Mouse (Mus musculus): ENCODE measurements around the gene Fam98a.

GRCm38 (mm10) chr17:75558041-75558440 is 6.3 kb upstream of the Fam98a start:
- TF ChIP-seq EP300 (IDR thresholded peaks at IDR 0.05; ENCODE audit: low read depth in 1 of 2, low read length in 2 of 2), result no peak
- no peak for TF ChIP-seq ZNF384 (IDR thresholded peaks at IDR 0.05; ENCODE audit: low read depth, low read length)
- TF ChIP-seq CTCF (IDR thresholded peaks at IDR 0.05 in 2 of 3, conservative IDR thresholded peaks at IDR 0.05 in 1 of 3; ENCODE audit: control insufficient read depth in 1 of 3, insufficient read depth in 1 of 3, low read depth in 2 of 3, low read length in 3 of 3, poor library complexity in 1 of 3, severe bottlenecking in 1 of 3), result no peak
- TF ChIP-seq POLR2A (IDR thresholded peaks at IDR 0.05; ENCODE audit: control insufficient read depth in 1 of 2, insufficient read depth in 1 of 2, low read depth in 1 of 2, low read length in 2 of 2, poor library complexity in 1 of 2), result no peak
- no peak for TF ChIP-seq RAD21 (IDR thresholded peaks at IDR 0.05; ENCODE audit: low read depth, low read length)
- no peak for TF ChIP-seq UBTF (IDR thresholded peaks at IDR 0.05; ENCODE audit: borderline replicate concordance, insufficient read depth, low read depth, low read length)

Measured in MEL (cell line).